Mouse (Mus musculus): Measurements from ENCODE around the gene Sprn. TPM values are rescaled to one million over a fixed set of nuclear protein-coding genes. Genes with fewer than 3 reads are reported as not detected.

The Sprn gene
- total and polyA plus RNA-seq, 3 experiments: 0.11 TPM; not detected in 2

DNA sequence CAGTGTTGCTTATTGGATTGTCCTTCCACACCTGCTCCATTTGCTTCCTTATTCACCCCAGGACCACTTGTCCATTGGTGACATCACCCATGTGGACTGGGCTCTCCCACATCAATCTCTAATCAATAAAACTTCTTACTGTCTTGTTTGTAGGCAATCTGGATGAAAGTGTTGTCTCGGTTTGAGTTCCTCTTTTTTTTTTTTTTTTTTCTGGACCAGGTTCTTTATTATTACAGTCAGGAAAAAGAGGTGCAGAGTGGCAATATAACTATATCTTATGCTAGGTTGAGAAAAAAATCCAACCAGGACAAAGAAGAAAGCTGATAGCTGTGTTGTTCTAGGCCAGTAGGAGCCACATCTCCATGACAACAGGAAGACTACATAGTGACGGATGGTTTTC is 26.0 kb upstream of the Sprn start:
- DNase-seq (ENCODE audit: low spot score) (no peak), ATAC-seq (ENCODE audit: extremely low read depth, insufficient number of reproducible peaks, low FRiP score, poor library complexity, severe bottlenecking) (no peak)
- Histone ChIP-seq H3K4me3 (ENCODE audit: low read depth, low read length) (no peak overlapping the region), H3K36me3 (replicated peaks) (no peaks in the 10 kb centered on the region), H3K27me3 (ENCODE audit: insufficient read depth, low read length) (peaks cover 18% of the 10 kb centered on the region), H3K9me3 (replicated peaks) (no peaks in the 10 kb centered on the region), H3K4me1 (ENCODE audit: insufficient read depth, low read depth, low read length) (no peaks in the 10 kb centered on the region; the same call in 1 of the 2 replicates)
- TF ChIP-seq CTCF (IDR thresholded peaks at IDR 0.05; ENCODE audit: low read depth, low read length) (no peak), TAL1 (conservative IDR thresholded peaks at IDR 0.05; ENCODE audit: low read depth, low read length) (no peak), GATA1 (IDR thresholded peaks at IDR 0.05; ENCODE audit: borderline replicate concordance, low read length) (no peak), GATA2 (IDR thresholded peaks at IDR 0.05; ENCODE audit: borderline replicate concordance, low read depth, low read length) (no peak), POLR2AphosphoS5 (IDR thresholded peaks at IDR 0.05; ENCODE audit: insufficient replicate concordance, low read depth, low read length) (no peak)

DNA sequence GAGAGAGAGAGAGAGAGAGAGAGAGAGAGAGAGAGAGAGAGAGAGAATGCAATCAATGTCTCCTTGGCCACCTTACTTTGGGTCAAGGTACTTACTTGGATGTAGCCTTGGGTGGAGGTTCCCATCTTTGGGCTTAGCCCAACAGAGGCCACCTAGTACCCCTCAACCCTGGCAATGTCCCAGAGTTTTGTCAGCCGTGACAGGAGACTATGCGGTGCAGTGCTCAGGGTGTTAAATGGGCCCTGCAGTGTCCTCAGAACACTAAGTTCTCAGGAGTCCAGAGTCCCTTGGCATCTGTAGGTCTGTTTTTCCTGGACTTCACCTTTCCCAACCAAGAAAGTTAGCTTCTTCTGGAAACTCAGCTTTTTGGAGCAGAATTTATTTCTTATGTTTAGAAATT is 24.5 kb upstream of the Sprn start:
- H3K36me3 ChIP-seq (replicated peaks): no peaks in the 10 kb centered on the region
- no peaks in the 10 kb centered on the region for H3K4me1 ChIP-seq (ENCODE audit: insufficient read depth, low read depth, low read length)
- no peak for ATAC-seq (ENCODE audit: extremely low read depth, insufficient number of reproducible peaks, low FRiP score, poor library complexity, severe bottlenecking)
- no peak for DNase-seq (ENCODE audit: low spot score)
- H3K4me3 ChIP-seq (ENCODE audit: low read depth, low read length): no peak overlapping the region
- no peak for TF ChIP-seq TAL1 (conservative IDR thresholded peaks at IDR 0.05; ENCODE audit: low read depth, low read length)
- TF ChIP-seq CTCF (IDR thresholded peaks at IDR 0.05; ENCODE audit: low read depth, low read length): no peak
- H3K9me3 ChIP-seq (replicated peaks): no peaks in the 10 kb centered on the region
- peaks cover 17% of the 10 kb centered on the region for H3K27me3 ChIP-seq (ENCODE audit: insufficient read depth, low read length)

DNA sequence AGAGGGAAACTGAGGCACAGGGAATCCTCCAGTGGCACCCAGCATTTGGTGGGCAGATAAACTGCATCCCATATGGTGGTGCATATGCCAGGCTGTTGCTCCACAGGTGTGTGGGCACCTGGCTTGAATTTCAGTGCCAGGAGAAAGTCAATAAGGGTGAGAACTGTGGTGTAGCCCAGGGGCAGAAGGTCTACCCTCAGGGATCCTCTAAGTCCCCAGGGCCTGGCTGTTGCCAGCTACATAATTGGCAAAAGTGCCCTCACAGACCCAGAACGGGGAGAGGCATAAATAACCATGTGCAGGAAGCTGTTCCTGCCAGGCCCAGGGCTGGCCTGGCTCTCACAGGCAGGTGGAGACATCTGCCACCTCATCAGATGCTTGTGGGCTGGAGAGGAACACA is 18.3 kb upstream of the Sprn start, which contains the start of gene Olfr523:
TSS of gene Olfr523 (plus strand) at position 282 of the 400 bp plus-strand sequence.
- H3K4me1 ChIP-seq (ENCODE audit: insufficient read depth, low read depth, low read length): no peaks in the 10 kb centered on the region
- no peaks in the 10 kb centered on the region for H3K36me3 ChIP-seq (replicated peaks)
- H3K4me3 ChIP-seq (ENCODE audit: low read depth, low read length): no peak within 1 kb of the TSS
- H3K27me3 ChIP-seq (ENCODE audit: insufficient read depth, low read length): peaks cover 12% of the 10 kb centered on the region
- TF ChIP-seq CTCF (IDR thresholded peaks at IDR 0.05; ENCODE audit: low read depth, low read length) (no peak), TAL1 (conservative IDR thresholded peaks at IDR 0.05; ENCODE audit: low read depth, low read length) (no peak), POLR2AphosphoS5 (IDR thresholded peaks at IDR 0.05; ENCODE audit: insufficient replicate concordance, low read depth, low read length) (no peak), GATA2 (IDR thresholded peaks at IDR 0.05; ENCODE audit: borderline replicate concordance, low read depth, low read length) (no peak), GATA1 (IDR thresholded peaks at IDR 0.05; ENCODE audit: borderline replicate concordance, low read length) (no peak)
- H3K9me3 ChIP-seq (replicated peaks): no peaks in the 10 kb centered on the region
- ATAC-seq (ENCODE audit: extremely low read depth, insufficient number of reproducible peaks, low FRiP score, poor library complexity, severe bottlenecking) (no peak), DNase-seq (ENCODE audit: low spot score) (no peak)

DNA sequence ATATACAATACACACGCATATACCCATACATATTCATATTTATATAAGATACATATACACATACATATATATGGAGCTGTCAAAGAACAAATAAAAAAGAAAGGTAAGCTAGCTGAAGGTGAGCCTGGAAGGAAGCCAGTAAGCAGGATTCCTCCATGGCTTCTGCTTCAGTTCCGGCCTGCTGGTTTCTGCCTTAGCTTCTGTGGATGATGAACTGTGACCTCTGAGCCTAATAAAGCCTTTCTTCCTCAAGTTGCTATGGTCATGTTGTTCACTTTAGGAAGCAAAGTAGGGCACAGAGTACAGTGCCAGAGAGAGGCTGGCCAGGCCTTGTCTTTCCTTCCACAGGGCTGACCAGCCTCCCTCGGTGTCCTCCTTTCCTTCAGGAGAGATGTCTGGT is 16.2 kb upstream of the Sprn start:
- Histone ChIP-seq H3K4me1 (ENCODE audit: insufficient read depth, low read depth, low read length) (no peaks in the 10 kb centered on the region), H3K9me3 (replicated peaks) (no peaks in the 10 kb centered on the region), H3K4me3 (ENCODE audit: low read depth, low read length) (no peak overlapping the region), H3K36me3 (replicated peaks) (no peaks in the 10 kb centered on the region), H3K27me3 (ENCODE audit: insufficient read depth, low read length) (peaks cover 4% of the 10 kb centered on the region)
- no peak for TF ChIP-seq GATA2 (IDR thresholded peaks at IDR 0.05; ENCODE audit: borderline replicate concordance, low read depth, low read length)
- no peak for TF ChIP-seq GATA1 (IDR thresholded peaks at IDR 0.05; ENCODE audit: borderline replicate concordance, low read length)
- no peak for TF ChIP-seq CTCF (IDR thresholded peaks at IDR 0.05; ENCODE audit: low read depth, low read length)
- TF ChIP-seq POLR2AphosphoS5 (IDR thresholded peaks at IDR 0.05; ENCODE audit: insufficient replicate concordance, low read depth, low read length): no peak
- no peak for TF ChIP-seq TAL1 (conservative IDR thresholded peaks at IDR 0.05; ENCODE audit: low read depth, low read length)
- ATAC-seq (ENCODE audit: extremely low read depth, insufficient number of reproducible peaks, low FRiP score, poor library complexity, severe bottlenecking): no peak
- DNase-seq (ENCODE audit: low spot score): no peak

DNA sequence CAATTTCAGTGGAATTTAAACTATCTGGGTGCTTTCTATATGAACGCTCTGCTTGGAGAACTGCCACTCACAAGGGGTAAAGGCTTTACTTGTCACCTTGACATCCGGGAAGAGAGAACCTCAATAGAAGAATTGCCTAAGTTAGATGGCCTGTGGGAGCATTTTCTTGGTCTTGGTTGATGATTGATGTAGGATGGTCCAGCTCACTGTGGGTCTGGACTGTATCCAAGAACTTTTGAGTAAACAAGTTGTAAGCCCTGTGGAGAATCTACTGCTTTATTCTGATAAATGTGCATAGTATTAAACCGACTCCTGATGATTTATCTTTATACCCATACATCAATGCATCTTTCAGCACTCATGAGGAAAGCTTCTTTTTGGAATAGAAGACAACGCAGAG is 14.7 kb upstream of the Sprn start:
- ATAC-seq (ENCODE audit: extremely low read depth, insufficient number of reproducible peaks, low FRiP score, poor library complexity, severe bottlenecking) (no peak), DNase-seq (ENCODE audit: low spot score) (no peak)
- TF ChIP-seq TAL1 (conservative IDR thresholded peaks at IDR 0.05; ENCODE audit: low read depth, low read length) (no peak), GATA2 (IDR thresholded peaks at IDR 0.05; ENCODE audit: borderline replicate concordance, low read depth, low read length) (no peak), POLR2AphosphoS5 (IDR thresholded peaks at IDR 0.05; ENCODE audit: insufficient replicate concordance, low read depth, low read length) (no peak), CTCF (IDR thresholded peaks at IDR 0.05; ENCODE audit: low read depth, low read length) (no peak), GATA1 (IDR thresholded peaks at IDR 0.05; ENCODE audit: borderline replicate concordance, low read length) (no peak)
- peaks cover 15% of the 10 kb centered on the region for H3K27me3 ChIP-seq (ENCODE audit: insufficient read depth, low read length)
- no peak overlapping the region for H3K4me3 ChIP-seq (ENCODE audit: low read depth, low read length)
- H3K9me3 ChIP-seq (replicated peaks): no peaks in the 10 kb centered on the region
- H3K36me3 ChIP-seq (replicated peaks): no peaks in the 10 kb centered on the region
- H3K4me1 ChIP-seq (ENCODE audit: insufficient read depth, low read depth, low read length): no peaks in the 10 kb centered on the region

DNA sequence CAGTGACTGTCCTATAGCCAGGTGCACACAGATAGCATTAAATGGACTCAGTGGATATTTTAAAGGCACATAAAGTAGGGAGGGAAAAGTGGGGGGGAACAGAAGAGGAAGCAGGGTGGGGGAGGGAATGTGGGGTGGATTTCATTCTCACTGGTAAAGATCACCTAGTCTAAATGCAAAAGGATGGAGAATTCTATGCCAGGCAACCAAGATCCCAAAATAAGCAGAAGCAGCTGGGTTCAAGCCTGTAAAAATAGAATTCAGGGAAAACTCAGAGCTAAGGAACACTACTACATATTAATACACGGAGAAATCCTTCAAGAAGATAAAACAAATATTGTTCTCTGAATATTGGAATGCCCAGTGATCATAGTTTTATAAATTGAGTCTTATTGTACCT is 13.3 kb upstream of the Sprn start:
- ATAC-seq (ENCODE audit: extremely low read depth, insufficient number of reproducible peaks, low FRiP score, poor library complexity, severe bottlenecking): no peak
- TF ChIP-seq POLR2AphosphoS5 (IDR thresholded peaks at IDR 0.05; ENCODE audit: insufficient replicate concordance, low read depth, low read length): no peak
- no peak for TF ChIP-seq CTCF (IDR thresholded peaks at IDR 0.05; ENCODE audit: low read depth, low read length)
- no peak for TF ChIP-seq GATA1 (IDR thresholded peaks at IDR 0.05; ENCODE audit: borderline replicate concordance, low read length)
- TF ChIP-seq TAL1 (conservative IDR thresholded peaks at IDR 0.05; ENCODE audit: low read depth, low read length): no peak
- TF ChIP-seq GATA2 (IDR thresholded peaks at IDR 0.05; ENCODE audit: borderline replicate concordance, low read depth, low read length): no peak

More for the DNA sequence above, 13.3 kb upstream of the Sprn start:
- no peak overlapping the region for H3K4me3 ChIP-seq (ENCODE audit: low read depth, low read length)
- H3K27me3 ChIP-seq (ENCODE audit: insufficient read depth, low read length): peaks cover 21% of the 10 kb centered on the region
- no peaks in the 10 kb centered on the region for H3K4me1 ChIP-seq (ENCODE audit: insufficient read depth, low read depth, low read length)
- H3K9me3 ChIP-seq (replicated peaks): no peaks in the 10 kb centered on the region
- H3K36me3 ChIP-seq (replicated peaks): no peaks in the 10 kb centered on the region
- no peak for DNase-seq (ENCODE audit: low spot score)
